Mouse (Mus musculus) stomach, postnatal 0 days (tissue): ENCODE measurements around the gene D630039A03Rik.

ENCODE experiments used
- CTCF ChIP-seq: IDR thresholded peaks from 2 replicates; pipeline ENCODE4 v1.5.1; 2016; ENCODE audit warnings: antibody characterized with exemption, low read depth, mild to moderate bottlenecking, moderate library complexity
- EP300 ChIP-seq: optimal IDR thresholded peaks from 2 replicates; pipeline ENCODE3; 2016; ENCODE audit warnings: antibody characterized with exemption

- TF ChIP-seq CTCF (no peak), EP300 (no peak)
Observed at GRCm38 (mm10) chr4:57866088-57866487, 50.0 kb downstream of the D630039A03Rik start.
